Mouse (Mus musculus) G1E (cell line): ENCODE measurements at regions not wholly inside any gene's neighbourhood (a gene's known extent, or its start where the extent isn't known, plus 50 kb on each side); places are given as distances from the start of the nearest gene placed in this dataset.

Experiments
- CTCF ChIP-seq: IDR thresholded peaks from 2 replicates; pipeline ENCODE4 v1.5.1; 2012; ENCODE audit warnings: low read depth, low read length, inconsistent platforms, mixed read lengths
- GATA1 ChIP-seq: IDR thresholded peaks from 2 replicates; pipeline ENCODE4 v1.6.1; 2012; ENCODE audit warnings: borderline replicate concordance, low read length, inconsistent platforms, mixed read lengths

DNA sequence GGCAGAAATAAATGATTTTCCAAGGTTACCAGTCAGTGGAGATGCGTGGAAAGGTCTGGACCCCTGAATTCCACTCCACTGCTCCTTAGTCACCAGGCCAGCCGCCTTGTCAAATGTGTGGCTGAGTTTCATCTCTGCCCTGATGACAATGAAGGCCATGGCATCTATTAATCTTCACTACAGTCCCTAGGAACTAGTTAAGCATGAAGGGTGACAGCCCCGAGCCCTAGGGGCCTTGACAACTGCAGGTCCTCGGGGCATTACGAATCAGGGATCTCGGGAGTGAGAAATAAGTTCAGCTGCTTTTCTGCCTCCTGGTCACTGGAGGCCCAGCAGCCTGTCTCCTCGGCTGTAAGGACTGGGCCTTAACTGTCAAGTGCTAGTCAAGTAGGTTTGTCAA lies 51.7 kb upstream of the Mgmt start:
- no peak for TF ChIP-seq CTCF
- TF ChIP-seq GATA1, result no peak
